8 mouse cellular contexts compared by ENCODE assay signal in the genomic region with DNA sequence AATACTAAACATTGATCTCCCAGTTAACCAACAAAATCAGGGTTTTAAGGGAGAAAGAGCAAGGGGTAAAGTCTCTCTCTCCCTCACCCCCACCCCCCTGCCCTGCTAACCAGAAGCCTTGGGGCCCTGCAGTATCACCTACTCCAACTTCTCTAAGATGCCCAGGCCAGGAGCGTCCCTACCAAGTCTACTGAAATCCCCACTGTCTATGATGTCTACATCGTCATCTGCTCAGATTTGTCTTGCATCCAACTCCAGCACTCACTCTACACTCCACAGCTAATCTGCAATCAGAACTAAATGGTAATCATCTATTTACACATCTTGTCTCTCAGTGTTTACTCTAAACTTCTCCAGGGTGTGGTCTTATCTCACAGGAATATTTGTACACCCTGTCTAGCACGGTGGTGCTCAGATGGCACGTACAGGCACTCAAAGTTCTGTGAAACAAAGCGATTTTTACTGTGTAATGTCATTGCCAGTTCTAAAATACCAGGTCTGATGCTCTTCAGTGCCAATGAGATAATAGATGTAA. TPM values are rescaled to one million over a fixed set of nuclear protein-coding genes. Genes with fewer than 3 reads are reported as not detected.
DNase-seq lines count a peak whose midpoint lies in the region; ATAC-seq and TF ChIP-seq lines count a peak whose summit lies in the region.

No protein-coding gene starts in this region.

- 36% methylated on average over 5 of the region's 5 CpGs for WGBS in forebrain, embryonic 15.5 days
- WGBS in liver, embryonic 12.5 days (ENCODE audit: insufficient replicate concordance), result 8% methylated on average over 5 of the region's 5 CpGs

- no peak for ATAC-seq in forebrain, embryonic 15.5 days (replicated peaks)
- ATAC-seq in liver, embryonic 12.5 days, result peak; percentile 66

- DNase-seq in A20 (ENCODE audit: low read depth, low spot score), result peak; percentile 56
- DNase-seq in urinary bladder, postnatal 14 days (ENCODE audit: low spot score), result no peak
- DNase-seq in layer of hippocampus, postnatal 25 days (ENCODE audit: extremely low spot score in 1 of 2, low spot score in 1 of 2), result no peak
- no peak for DNase-seq in gastrocnemius, postnatal 4 days (ENCODE audit: low spot score in 2 of 2)
- no peak for DNase-seq in cerebellum, adult 18-20 months

- H3K4me2 ChIP-seq in forebrain, embryonic 15.5 days (replicated peaks), result peak overlapping the region; percentile 79
- peak overlapping the region; percentile 89 for H3K4me2 ChIP-seq in liver, embryonic 12.5 days

- H3K27ac ChIP-seq in forebrain, embryonic 15.5 days (replicated peaks), result peak overlapping the region; percentile 97
- H3K27ac ChIP-seq in liver, embryonic 12.5 days, result peak overlapping the region; percentile 99

- peak overlapping the region; percentile 86 for H3K4me3 ChIP-seq in E14TG2a.4 (replicated peaks; ENCODE audit: low read length)
- H3K4me3 ChIP-seq in forebrain, embryonic 15.5 days, result peak overlapping the region; percentile 98
- peak overlapping the region; percentile 92 for H3K4me3 ChIP-seq in liver, embryonic 12.5 days

- H3K4me1 ChIP-seq in E14TG2a.4 (replicated peaks; ENCODE audit: low read depth, low read length), result peaks cover 31% of the 10 kb centered on the region
- H3K4me1 ChIP-seq in forebrain, embryonic 15.5 days, result peaks cover 22% of the 10 kb centered on the region
- H3K4me1 ChIP-seq in liver, embryonic 12.5 days, result peaks cover 56% of the 10 kb centered on the region

- H3K27me3 ChIP-seq in E14TG2a.4 (ENCODE audit: insufficient read depth, low read length), result 0 out of 2 replicates have a peak, but pooled peaks cover 2% of the 10 kb centered on the region
- no peaks in the 10 kb centered on the region for H3K27me3 ChIP-seq in forebrain, embryonic 15.5 days
- H3K27me3 ChIP-seq in liver, embryonic 12.5 days (replicated peaks), result no peaks in the 10 kb centered on the region

- no peaks in the 10 kb centered on the region for H3K9me3 ChIP-seq in E14TG2a.4 (ENCODE audit: low read length)
- H3K9me3 ChIP-seq in forebrain, embryonic 15.5 days, result no peaks in the 10 kb centered on the region
- no peaks in the 10 kb centered on the region for H3K9me3 ChIP-seq in liver, embryonic 12.5 days (replicated peaks)

- TF ChIP-seq CTCF in E14TG2a.4 (conservative IDR thresholded peaks at IDR 0.05; ENCODE audit: low read length), result no peak

- H3K36me3 ChIP-seq in E14TG2a.4 (ENCODE audit: insufficient read depth, low read length), result peaks cover 9% of the 10 kb centered on the region; the same call in 1 of the 2 replicates
- H3K36me3 ChIP-seq in forebrain, embryonic 15.5 days, result no peaks in the 10 kb centered on the region
- H3K36me3 ChIP-seq in liver, embryonic 12.5 days, result peaks cover 28% of the 10 kb centered on the region

- H3K9ac ChIP-seq in forebrain, embryonic 15.5 days (replicated peaks), result peak overlapping the region; percentile 88
- H3K9ac ChIP-seq in liver, embryonic 12.5 days, result peak overlapping the region; percentile 97

RNA-seq across cellular contexts. Expression of a gene that starts 0.9 kb away (rescaled TPM):
- 65.4 and 69.0 TPM in 2 replicates for polyA plus RNA-seq in forebrain, embryonic 15.5 days (2015; fragmentation: Nextera tagmentation; extraction: Ambion mirVana)
- polyA plus RNA-seq in liver, embryonic 12.5 days (2016; fragmentation: Nextera tagmentation; extraction: Ambion mirVana), result 127 and 138 TPM in 2 replicates
- total RNA-seq in layer of hippocampus, postnatal 25 days (2021), result 10 to 100 TPM; 56.7 to 60.8 TPM
- total RNA-seq in gastrocnemius, postnatal 4 days (2021), result 100 to 1,000 TPM; 102 to 103 TPM
